Mouse (Mus musculus) C2C12 (cell line): ENCODE measurements around the gene Zyg11b. TPM values are rescaled to one million over a fixed set of nuclear protein-coding genes. Genes with fewer than 3 reads are reported as not detected.

ENCODE experiments used
- H3K27me3 ChIP-seq: one replicate; pipeline ENCODE4 v1.6.1; 2011; ENCODE audit not compliant: control insufficient read depth, insufficient read depth, insufficient read length
- H3K36me3 ChIP-seq: one replicate; pipeline ENCODE4 v1.6.1; 2011; ENCODE audit not compliant: control insufficient read depth, insufficient read depth
- H3K4me3 ChIP-seq: one replicate; pipeline ENCODE4 v1.5.1; 2011; ENCODE audit warnings: mild to moderate bottlenecking, control low read depth; ENCODE audit not compliant: poor library complexity, insufficient read depth, severe bottlenecking
- H3K79me2 ChIP-seq: one replicate; pipeline ENCODE4 v1.6.1; 2011; ENCODE audit not compliant: control insufficient read depth, insufficient read depth
- H3K79me3 ChIP-seq: one replicate; pipeline ENCODE4 v1.6.1; 2011; ENCODE audit warnings: low read depth, control low read depth
- H3ac ChIP-seq: one replicate; pipeline ENCODE3; 2011; ENCODE audit warnings: low read depth; ENCODE audit not compliant: control insufficient read depth, insufficient read length
- CEBPB ChIP-seq: IDR thresholded peaks from one replicate; pipeline ENCODE4 v1.6.1; 2011; ENCODE audit warnings: low read depth, mild to moderate bottlenecking, control low read depth, moderate library complexity
- CTCF ChIP-seq: IDR thresholded peaks from one replicate; pipeline ENCODE4 v1.5.1; 2011; ENCODE audit not compliant: control insufficient read depth, insufficient read depth, insufficient read length
- FOSL1 ChIP-seq: IDR thresholded peaks from one replicate; pipeline ENCODE4 v1.8.0; 2011; ENCODE audit warnings: mild to moderate bottlenecking, low read length; ENCODE audit not compliant: poor library complexity, insufficient read depth, severe bottlenecking
- MAX ChIP-seq: IDR thresholded peaks from one replicate; pipeline ENCODE4 v1.6.1; 2011; ENCODE audit warnings: mild to moderate bottlenecking, control low read depth
- MYOD1 ChIP-seq: IDR thresholded peaks from one replicate; pipeline ENCODE4 v1.6.1; 2011; ENCODE audit warnings: low read depth; ENCODE audit not compliant: control insufficient read depth, insufficient read length
- MYOG ChIP-seq: IDR thresholded peaks from one replicate; pipeline ENCODE4 v1.6.1; 2011; ENCODE audit not compliant: control insufficient read depth, insufficient read length; ENCODE audit errors: extremely low read depth
- USF1 ChIP-seq: IDR thresholded peaks from one replicate; pipeline ENCODE4 v1.6.1; 2011; ENCODE audit warnings: low read depth, mild to moderate bottlenecking, control low read depth, moderate library complexity
- polyA plus RNA-seq: library from polyadenylated mRNA; unstranded; fragments of >200 nt; fragmentation: generic; extraction: Trizol; gene quantifications from one replicate; pipeline ENCODE4 v1.2.1, GENCODE M21; 2012; ENCODE audit warnings: missing spikeins

Zyg11b gene
- polyA plus RNA-seq, 1 experiment: 5.4 TPM

DNA sequence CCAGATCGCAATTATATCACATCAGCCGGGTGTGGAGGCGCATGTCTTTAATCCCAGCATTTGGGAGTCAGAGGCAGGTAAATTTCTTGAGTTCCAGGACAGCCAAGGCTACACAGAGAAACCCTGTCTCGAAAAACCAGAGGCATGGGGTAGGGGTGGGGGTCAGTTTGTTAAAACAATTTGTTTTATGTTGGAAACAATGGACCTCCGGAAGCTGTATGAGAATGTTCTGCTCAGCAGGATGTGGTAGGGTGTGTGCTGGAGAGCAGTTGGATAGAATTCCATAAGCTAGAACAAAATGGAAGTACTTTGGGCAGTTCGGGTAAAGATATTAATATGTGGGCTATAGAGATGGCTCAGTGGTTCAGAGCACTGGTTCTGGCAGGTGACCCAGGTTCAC lies 34.5 kb upstream of the Zyg11b start:
- H3K79me3 ChIP-seq: peaks cover 6% of the 10 kb centered on the region
- H3ac ChIP-seq: no peak overlapping the region
- no peak overlapping the region for H3K4me3 ChIP-seq
- TF ChIP-seq FOSL1 (no peak), CEBPB (no peak), MYOD1 (no peak), MAX (no peak), CTCF (no peak), MYOG (no peak), USF1 (no peak)
- H3K79me2 ChIP-seq: peaks cover 1% of the 10 kb centered on the region
- no peaks in the 10 kb centered on the region for H3K27me3 ChIP-seq
- H3K36me3 ChIP-seq: peaks cover 62% of the 10 kb centered on the region

DNA sequence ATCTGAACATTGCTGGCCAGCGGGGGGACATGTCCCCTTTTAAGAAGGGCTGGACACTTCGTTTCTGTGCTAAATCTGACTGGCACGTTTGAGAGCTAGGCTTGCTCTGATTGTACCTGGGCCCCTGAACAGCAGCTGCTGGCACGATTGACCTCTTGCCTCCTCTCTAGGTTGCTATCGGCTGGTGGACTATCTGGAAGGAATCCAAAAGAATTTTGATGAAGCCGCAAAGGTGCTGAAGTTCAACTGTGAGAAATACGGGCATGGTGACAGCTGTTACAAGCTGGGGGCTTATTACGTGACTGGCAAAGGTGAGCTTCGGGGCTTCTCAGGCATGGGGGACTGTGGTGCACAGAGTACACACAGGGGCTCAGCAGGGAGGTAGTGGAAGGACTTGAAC lies 31.1 kb upstream of the Zyg11b start:
- H3K36me3 ChIP-seq: peaks cover 49% of the 10 kb centered on the region
- TF ChIP-seq CTCF (no peak), MYOG (no peak), MAX (no peak), MYOD1 (no peak), USF1 (no peak), FOSL1 (no peak), CEBPB (no peak)
- no peak overlapping the region for H3ac ChIP-seq
- H3K4me3 ChIP-seq: no peak overlapping the region
- no peaks in the 10 kb centered on the region for H3K27me3 ChIP-seq
- H3K79me2 ChIP-seq: peaks cover 25% of the 10 kb centered on the region
- peaks cover 21% of the 10 kb centered on the region for H3K79me3 ChIP-seq

DNA sequence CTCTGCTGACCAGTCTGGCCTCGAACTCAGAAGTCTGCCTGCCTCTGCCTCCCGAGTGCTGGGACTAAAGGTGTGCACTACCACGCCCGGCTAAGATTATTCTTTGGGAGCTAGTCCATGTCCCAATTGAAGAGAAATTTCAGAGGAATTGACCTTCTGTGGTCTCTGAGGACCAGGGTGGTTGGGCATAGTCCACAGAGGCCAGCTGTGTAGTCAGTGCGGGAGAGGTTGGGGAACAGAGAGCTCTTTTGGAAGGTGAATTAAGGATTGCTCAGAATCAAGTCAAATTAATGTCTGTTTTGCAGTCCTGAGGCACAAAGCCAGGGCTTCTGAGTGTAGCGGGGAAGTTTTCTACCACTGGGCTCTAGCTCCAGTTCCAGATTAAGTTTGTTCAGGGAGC lies 28.9 kb upstream of the Zyg11b start:
- TF ChIP-seq CTCF (no peak), MAX (no peak), FOSL1 (no peak), CEBPB (no peak), MYOD1 (no peak), MYOG (no peak), USF1 (no peak)
- H3K79me3 ChIP-seq: peaks cover 21% of the 10 kb centered on the region
- H3K79me2 ChIP-seq: peaks cover 25% of the 10 kb centered on the region
- peaks cover 33% of the 10 kb centered on the region for H3K36me3 ChIP-seq
- no peak overlapping the region for H3K4me3 ChIP-seq
- H3K27me3 ChIP-seq: no peaks in the 10 kb centered on the region
- no peak overlapping the region for H3ac ChIP-seq

DNA sequence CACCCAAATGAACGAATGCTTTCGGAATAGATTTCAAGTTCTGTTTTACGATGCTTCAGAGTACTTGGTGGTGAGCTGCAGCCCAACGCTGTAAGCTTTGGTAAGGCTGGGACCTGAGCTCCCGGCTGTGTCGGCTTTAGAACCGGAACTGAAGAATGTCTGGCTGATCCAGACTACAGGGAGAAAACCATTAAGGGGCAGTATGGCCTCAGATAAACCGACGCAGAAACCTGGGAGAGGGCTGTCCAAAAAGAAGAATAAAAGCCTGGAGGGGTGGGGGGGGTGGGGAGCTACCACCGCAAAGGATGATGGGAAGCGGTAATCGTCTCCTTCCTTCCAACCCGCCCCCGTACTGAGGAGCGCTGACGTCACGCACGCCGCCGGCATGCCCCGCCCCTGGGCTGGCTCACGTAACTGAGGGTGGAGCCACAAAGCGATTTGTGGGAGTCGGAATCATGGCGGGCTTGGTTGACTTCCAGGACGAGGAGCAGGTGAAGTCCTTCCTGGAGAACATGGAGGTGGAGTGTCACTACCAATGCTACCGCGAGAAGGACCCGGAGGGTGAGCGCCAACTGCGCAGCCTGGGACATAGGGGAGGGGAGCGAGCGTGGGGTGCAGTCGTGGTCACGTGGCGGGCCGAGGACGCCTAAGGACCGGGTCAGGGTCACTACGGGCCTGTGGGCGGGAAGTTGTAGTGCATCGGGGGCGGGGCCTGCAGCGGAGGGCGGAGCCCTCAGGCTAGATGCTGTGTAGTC lies 27.0 kb upstream of the Zyg11b start, which contains the start of gene Coa7:
Gene Coa7 (plus strand): TSS at position 411 of the 755 bp plus-strand sequence.
- TF ChIP-seq USF1 (peak; percentile 95), MAX (peak; percentile 92), CEBPB (no peak), MYOD1 (no peak)
- Histone ChIP-seq H3K27me3 (no peaks in the 10 kb centered on the region), H3K79me2 (peaks cover 25% of the 10 kb centered on the region), H3K4me3 (peak within 1 kb of the TSS; percentile 56), H3ac (peak within 1 kb of the TSS; percentile 58), H3K36me3 (peaks cover 15% of the 10 kb centered on the region), H3K79me3 (peaks cover 21% of the 10 kb centered on the region)

DNA sequence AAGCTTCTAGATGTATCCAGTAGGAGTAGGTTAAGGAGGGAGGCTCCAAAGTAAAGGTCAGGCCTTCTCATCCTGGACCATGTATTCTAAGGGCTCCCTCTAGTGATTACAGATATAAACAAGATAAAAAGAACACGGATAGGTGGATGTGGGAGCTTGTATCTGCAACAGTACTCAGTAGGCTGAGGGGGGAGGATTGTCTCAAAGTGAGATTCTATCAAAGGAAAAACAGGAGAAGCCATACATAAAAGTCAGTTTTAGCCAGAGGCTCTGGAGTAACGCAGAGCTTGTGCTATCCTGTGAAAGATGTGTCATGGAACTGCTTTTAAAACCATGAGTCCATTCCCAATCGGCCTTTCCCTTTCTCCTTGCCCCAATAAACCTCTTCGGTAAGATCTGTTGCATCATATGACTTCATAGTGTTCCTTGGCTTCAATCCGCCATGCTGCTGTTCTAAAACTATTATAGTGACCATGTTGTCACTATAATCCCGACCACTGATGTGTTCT lies 26.2 kb upstream of the Zyg11b start:
- H3ac ChIP-seq: no peak overlapping the region
- TF ChIP-seq CTCF: no peak
- TF ChIP-seq CEBPB: no peak
- TF ChIP-seq USF1: no peak
- no peak for TF ChIP-seq MAX
- TF ChIP-seq MYOG: no peak
- TF ChIP-seq FOSL1: no peak
- no peak for TF ChIP-seq MYOD1
- H3K4me3 ChIP-seq: no peak overlapping the region
- H3K27me3 ChIP-seq: no peaks in the 10 kb centered on the region
- peaks cover 25% of the 10 kb centered on the region for H3K79me2 ChIP-seq
- H3K79me3 ChIP-seq: peaks cover 21% of the 10 kb centered on the region
- H3K36me3 ChIP-seq: peaks cover 11% of the 10 kb centered on the region
